Mouse (Mus musculus) adipose tissue, adult 10 weeks (tissue): ENCODE data around the gene Hdgf. TPM values are rescaled to one million over a fixed set of nuclear protein-coding genes. Genes with fewer than 3 reads are reported as not detected.

Source experiments
- polyA plus RNA-seq: library from polyadenylated mRNA; stranded (reverse); fragments of 350-450 nt; fragmentation: Illumina TruSeq; extraction: RNeasy Lipid Tissue Mini Kit (QIAGEN cat#74804); gene quantifications from one replicate; pipeline ENCODE4 v1.2.3, GENCODE M21; 2014; ENCODE audit warnings: low read depth, low replicate concordance

The Hdgf gene
- polyA plus RNA-seq, result 132 TPM

DNA sequence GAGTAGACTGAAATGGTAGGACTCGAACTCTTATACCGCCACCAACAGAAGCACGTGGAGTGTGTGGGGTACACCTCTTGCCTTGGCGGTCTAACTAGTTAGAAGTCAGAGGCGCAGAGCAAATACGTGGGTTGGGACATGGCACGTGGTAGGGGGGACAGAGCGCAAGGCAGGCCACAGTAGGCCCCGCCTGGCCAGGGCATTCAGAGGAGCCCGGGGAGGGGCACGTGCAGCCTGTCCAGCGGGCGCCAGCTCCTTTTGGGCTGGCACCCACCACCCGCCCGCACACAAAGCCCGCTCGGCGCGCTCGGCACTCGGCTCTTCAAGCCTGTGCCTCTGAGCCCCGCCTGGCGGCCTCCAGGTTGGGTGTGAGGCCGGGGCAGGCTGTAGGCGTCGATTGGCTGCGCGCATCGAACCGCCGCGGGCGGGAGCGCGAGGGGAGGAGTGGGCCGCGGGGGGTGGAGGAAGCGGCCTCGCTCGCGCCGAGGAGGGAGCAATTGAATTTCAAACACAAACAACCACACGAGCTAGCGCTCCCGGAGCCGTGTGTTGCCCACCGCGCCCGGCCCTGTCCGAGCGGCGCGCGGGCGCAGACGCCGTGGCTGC lies at the start of gene Hdgf:
Gene Hdgf (plus strand): TSS at position 442 of the 606 bp plus-strand sequence.

DNA sequence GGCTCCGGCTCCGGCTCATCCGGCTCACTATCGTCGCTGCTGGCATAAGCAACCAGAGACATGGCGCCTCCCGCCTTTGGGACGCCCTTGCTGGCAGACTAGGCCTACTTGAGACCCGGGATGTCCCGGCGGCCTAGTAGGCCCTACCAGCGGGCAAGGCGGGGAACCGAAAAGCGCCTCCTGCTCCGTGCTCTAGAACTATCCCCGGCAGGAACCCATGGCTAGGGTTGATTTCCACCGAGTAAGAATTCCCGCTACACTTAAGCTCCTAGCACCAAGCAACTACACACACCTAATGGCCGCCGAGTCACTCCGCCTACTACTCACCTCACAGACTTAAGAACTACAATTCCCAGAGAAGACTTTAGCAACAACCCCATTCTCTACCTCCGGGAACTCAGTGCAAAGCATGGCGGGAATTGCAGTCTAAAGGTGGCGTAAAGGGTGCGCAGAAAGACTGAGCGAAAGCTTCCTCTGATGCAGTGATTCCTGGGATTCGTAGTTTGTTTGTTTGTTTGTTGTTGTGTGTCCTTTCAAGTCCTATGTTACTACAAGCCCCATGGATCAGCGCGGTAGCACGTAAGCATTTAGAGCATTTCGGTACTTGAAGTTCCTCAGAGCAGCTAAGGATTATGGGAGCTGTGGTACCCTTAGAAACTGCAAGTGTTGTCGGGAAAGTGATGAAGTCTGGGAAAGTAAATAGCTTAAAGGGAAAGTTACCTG lies 20.7 kb upstream of the Hdgf start, which contains the start of gene Prcc:
Gene Prcc (minus strand): TSS at position 328 of the 723 bp plus-strand sequence.

DNA sequence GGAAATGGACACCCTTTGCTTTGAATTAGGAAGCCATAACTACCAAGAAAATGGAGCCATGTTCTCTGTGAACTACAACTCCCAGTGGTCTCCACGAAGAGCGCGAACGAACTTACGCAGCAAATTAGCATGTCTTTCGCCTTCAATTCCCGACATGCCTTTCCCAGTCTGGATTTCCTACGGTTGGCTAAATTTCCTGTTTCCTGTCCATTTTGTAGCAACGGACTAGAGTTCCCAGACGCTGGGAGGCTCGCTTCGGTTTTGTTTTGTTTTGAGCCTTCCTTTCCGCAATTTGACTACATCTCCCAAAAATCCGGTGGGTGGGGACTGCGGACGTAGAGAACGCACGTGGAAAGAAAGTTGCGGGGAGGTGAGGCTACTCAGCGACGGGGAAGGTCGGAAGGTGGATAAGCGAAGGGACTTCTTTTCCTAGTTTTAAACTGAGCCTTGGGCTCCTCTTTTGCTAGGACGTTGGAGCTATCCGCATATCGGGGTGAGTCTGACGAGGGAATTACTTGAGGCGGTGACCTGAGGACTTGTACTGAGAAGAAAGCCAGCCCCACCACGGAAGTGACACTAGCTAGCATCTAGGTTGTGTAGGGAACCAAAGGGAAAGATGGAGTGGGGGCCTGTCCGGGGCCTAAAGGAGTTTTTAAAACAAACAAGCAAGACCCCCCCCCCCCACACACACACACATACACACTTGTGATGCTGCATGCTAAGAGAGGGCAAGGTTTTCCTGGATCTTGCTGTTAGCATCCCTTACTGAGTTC lies 13.4 kb downstream of the Hdgf start, which contains the start of gene Mrpl24:
Gene Mrpl24 (plus strand): TSS at position 171 of the 773 bp plus-strand sequence.

DNA sequence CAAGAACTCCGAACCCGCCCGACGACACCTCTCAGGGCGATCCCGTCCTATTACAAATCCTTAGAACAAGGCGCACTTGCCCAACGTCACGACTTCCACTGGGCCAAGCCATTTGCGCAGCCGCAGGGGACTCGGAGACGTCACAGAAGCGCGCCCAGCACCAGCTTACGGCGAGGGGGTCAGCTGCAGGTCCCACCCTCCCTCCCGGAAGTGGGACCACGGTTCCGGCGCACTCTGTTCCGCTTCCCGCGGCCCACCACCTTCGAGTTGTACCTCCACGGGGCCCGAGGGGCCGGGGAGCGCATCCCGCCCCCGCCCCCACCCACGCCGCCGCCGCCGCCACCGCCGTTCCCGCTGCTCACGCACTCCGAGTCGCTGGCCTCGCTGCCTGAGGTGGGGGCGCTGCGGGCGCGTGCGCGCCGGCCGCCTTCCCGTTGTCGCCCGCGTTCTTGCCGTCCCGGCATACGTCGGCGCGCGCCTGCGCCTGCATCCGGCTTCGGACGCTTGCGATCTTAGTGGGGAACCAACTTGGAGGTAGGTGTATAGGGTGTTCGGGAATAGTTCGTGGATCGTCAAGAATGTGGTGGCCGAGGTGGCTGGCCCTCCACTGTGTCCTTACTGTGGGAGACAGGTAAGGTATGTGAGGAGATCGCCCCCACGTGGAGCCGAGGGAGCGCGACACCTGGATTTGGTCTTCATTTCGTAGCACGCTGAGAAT lies 24.1 kb downstream of the Hdgf start, which contains the start of the genes Isg20l2 and Rrnad1:
Gene Isg20l2 (plus strand): TSS at position 237 of the 718 bp plus-strand sequence.
Gene Rrnad1 (minus strand): TSS at position 640 of the 718 bp plus-strand sequence.

GRCm38 (mm10) chr3:87948378-87949265 lies 42.5 kb downstream of the Hdgf start, which contains the start of gene Crabp2:
Crabp2 (plus strand) TSS chr3:87948666.

Other genes with a start within 250 kb of the Hdgf start
- 6.5 TPM for gene Lrrc71, start 157.7 kb upstream of the Hdgf start, polyA plus RNA-seq
- 1.3 TPM for gene Ntrk1, start 111.2 kb upstream of the Hdgf start, polyA plus RNA-seq
- 2.8 TPM for gene Insrr, start 109.4 kb upstream of the Hdgf start, polyA plus RNA-seq
- 39.1 TPM for gene Pear1, start 82.0 kb upstream of the Hdgf start, polyA plus RNA-seq
- gene Sh2d2a, start 59.6 kb upstream of the Hdgf start, polyA plus RNA-seq, result 0.55 TPM
- 24.2 TPM for gene Prcc, start 20.7 kb upstream of the Hdgf start, polyA plus RNA-seq
- 115 TPM for gene Mrpl24, start 13.2 kb downstream of the Hdgf start, polyA plus RNA-seq
- 15.9 TPM for gene Isg20l2, start 24.0 kb downstream of the Hdgf start, polyA plus RNA-seq
- gene Rrnad1, start 24.4 kb downstream of the Hdgf start, polyA plus RNA-seq, result 19.1 TPM
- gene Crabp2, start 42.3 kb downstream of the Hdgf start, polyA plus RNA-seq, result 3.9 TPM
- 9.0 TPM for gene Nes, start 64.8 kb downstream of the Hdgf start, polyA plus RNA-seq
- gene Bcan, start 93.9 kb downstream of the Hdgf start, polyA plus RNA-seq, result not detected
- gene Hapln2, start 121.3 kb downstream of the Hdgf start, polyA plus RNA-seq, result not detected
- 11.0 TPM for gene Gpatch4, start 136.8 kb downstream of the Hdgf start, polyA plus RNA-seq
- 105 TPM for gene Naxe, start 152.2 kb downstream of the Hdgf start, polyA plus RNA-seq
- gene Ttc24, start 172.0 kb downstream of the Hdgf start, polyA plus RNA-seq, result 6.3 TPM
- gene Iqgap3, start 175.7 kb downstream of the Hdgf start, polyA plus RNA-seq, result 1.1 TPM
- 35.4 TPM for gene Mef2d, start 236.1 kb downstream of the Hdgf start, polyA plus RNA-seq